ENCODE assay signal across 1 mouse cellular context in the genomic region with DNA sequence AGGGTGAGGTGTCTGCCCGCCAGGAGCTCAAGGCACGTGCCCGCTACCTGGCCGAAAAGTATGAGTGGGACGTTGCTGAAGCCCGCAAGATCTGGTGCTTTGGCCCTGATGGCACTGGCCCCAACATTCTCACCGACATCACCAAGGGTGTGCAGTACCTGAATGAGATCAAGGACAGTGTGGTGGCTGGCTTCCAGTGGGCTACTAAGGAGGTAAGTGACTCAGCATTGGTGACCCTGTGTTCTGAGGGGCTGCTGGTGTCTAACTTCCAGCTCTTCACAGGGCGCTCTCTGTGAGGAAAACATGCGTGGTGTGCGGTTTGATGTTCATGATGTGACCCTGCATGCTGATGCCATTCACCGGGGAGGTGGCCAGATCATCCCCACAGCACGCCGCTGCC.
A peak's percentile ranks its signal among the peaks of the same experiment; 100 is the strongest.
TF ChIP-seq lines count a peak whose summit lies in the region.

No protein-coding gene starts in this region.

TF ChIP-seq in CH12.LX, 34 proteins besides CTCF, POLR2A, EP300 and RAD21:
- TF ChIP-seq ZMIZ1 (IDR thresholded peaks at IDR 0.05; ENCODE audit: low read depth, low read length) = no peak
- TF ChIP-seq POLR2AphosphoS2 (IDR thresholded peaks at IDR 0.05; ENCODE audit: low read depth, low read length) = 0 out of 2 replicates have a peak, but pooled peaks have one; percentile 1
